Mouse (Mus musculus): ENCODE results near the gene Gnb1l. TPM values are rescaled to one million over a fixed set of nuclear protein-coding genes. Genes with fewer than 3 reads are reported as not detected.

The Gnb1l gene
- polyA plus RNA-seq, 1 experiment, result 6.6 TPM

DNA sequence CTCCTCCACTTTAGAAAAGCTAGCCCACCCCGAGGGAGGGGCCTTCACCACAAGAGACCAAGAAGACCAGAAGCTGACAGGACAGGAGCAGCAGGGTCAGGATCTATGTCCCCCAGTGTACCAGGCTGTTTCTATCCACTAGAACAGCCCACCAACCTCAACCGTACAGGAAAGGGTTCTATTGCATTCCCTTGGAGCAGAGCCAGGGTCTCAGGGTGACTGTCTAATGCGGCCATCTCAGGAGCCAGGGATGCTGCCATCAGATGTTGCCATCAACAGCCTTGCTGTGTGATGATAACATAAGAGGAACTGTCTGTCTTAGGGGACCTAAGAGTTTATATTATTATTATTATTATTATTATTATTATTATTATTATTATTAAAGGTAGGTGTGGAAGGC is 78.6 kb downstream of the Gnb1l start:
- Histone ChIP-seq H3K79me2 (ENCODE audit: control insufficient read depth, insufficient read depth) (no peaks in the 10 kb centered on the region), H3K27me3 (ENCODE audit: control insufficient read depth, insufficient read depth, insufficient read length) (no peaks in the 10 kb centered on the region), H3ac (ENCODE audit: control insufficient read depth, insufficient read length) (no peak overlapping the region), H3K4me2 (ENCODE audit: low read depth) (no peak overlapping the region), H3K36me3 (ENCODE audit: control insufficient read depth, insufficient read depth) (no peaks in the 10 kb centered on the region), H3K4me3 (no peak overlapping the region)
- no peak for TF ChIP-seq TCF12 (IDR thresholded peaks at IDR 0.05; ENCODE audit: insufficient read depth, poor library complexity, severe bottlenecking)
- no peak for TF ChIP-seq USF1 (IDR thresholded peaks at IDR 0.05; ENCODE audit: low read depth)
- TF ChIP-seq POLR2A (IDR thresholded peaks at IDR 0.05; ENCODE audit: insufficient read length, low read depth), result no peak
- TF ChIP-seq SRF (IDR thresholded peaks at IDR 0.05; ENCODE audit: control insufficient read depth, insufficient read length, low read depth), result no peak
- no peak for TF ChIP-seq POLR2AphosphoS2 (IDR thresholded peaks at IDR 0.05; ENCODE audit: insufficient read length, low read depth)
- no peak for TF ChIP-seq E2F4 (IDR thresholded peaks at IDR 0.05; ENCODE audit: insufficient read depth)
- no peak for TF ChIP-seq MYOD1 (IDR thresholded peaks at IDR 0.05; ENCODE audit: control insufficient read depth in 1 of 3, insufficient read length in 2 of 3, low read depth in 2 of 3)
- no peak for TF ChIP-seq REST (IDR thresholded peaks at IDR 0.05; ENCODE audit: insufficient read depth, insufficient read length)

DNA sequence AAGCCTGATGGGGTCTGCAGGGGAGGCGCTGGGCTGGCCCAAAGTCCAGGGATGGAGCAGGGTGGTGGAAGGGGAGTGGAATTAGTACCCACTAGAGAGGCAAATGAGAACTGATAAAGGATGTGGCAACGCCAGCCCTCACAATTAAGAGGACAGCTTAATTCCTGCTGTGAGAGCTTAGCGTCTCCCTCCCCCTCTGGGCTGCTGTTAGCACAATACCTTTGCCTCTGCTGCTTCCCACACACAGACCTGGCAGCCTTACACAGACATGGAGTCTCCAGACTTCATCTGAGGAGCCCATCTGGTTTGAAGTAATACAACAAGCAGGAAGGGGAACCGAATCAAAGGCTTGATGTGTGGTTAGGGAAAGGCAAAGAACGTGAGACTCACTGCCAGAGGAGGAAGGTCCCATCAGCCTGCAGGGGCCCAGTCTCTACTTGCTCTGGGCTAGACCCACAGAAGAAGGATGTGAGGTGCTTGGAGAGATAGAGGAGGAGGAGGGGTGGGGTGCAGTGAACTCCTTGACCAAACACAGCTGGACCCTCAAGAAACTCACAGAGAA is 79.2 kb downstream of the Gnb1l start:
- no peaks in the 10 kb centered on the region for H3K27me3 ChIP-seq (ENCODE audit: control insufficient read depth, insufficient read depth, insufficient read length)
- no peaks in the 10 kb centered on the region for H3K79me2 ChIP-seq (ENCODE audit: control insufficient read depth, insufficient read depth)

DNA sequence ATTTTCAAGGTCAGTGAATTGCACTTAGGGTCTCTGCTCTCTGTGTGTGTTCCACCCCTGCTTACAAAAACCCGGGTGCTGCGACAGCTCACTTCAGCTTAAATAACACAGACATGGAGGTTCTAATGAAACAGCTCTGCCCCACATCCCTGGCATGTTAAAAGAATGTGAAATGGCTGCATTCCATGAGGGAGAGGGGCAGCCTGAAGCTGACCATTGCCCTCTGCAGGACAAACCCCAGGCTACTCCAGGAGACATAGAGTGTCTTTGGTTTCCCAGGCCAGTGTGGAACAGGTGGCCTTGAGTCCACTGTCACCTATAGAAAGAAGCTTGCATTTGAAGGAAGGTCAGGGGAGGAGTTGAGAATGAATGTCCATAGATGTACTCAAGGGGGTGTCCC is 81.9 kb downstream of the Gnb1l start:
- Histone ChIP-seq H3K4me2 (ENCODE audit: low read depth) (no peak overlapping the region), H3K4me3 (no peak overlapping the region), H3ac (ENCODE audit: control insufficient read depth, insufficient read length) (no peak overlapping the region), H3K36me3 (ENCODE audit: control insufficient read depth, insufficient read depth) (no peaks in the 10 kb centered on the region), H3K27me3 (ENCODE audit: control insufficient read depth, insufficient read depth, insufficient read length) (no peaks in the 10 kb centered on the region), H3K79me2 (ENCODE audit: control insufficient read depth, insufficient read depth) (peaks cover 6% of the 10 kb centered on the region)
- TF ChIP-seq CEBPB (IDR thresholded peaks at IDR 0.05; ENCODE audit: insufficient read depth, poor library complexity, severe bottlenecking) (no peak), POLR2AphosphoS2 (IDR thresholded peaks at IDR 0.05; ENCODE audit: insufficient read length, low read depth) (no peak), TCF3 (IDR thresholded peaks at IDR 0.05; ENCODE audit: insufficient read length, low read depth) (no peak), MYOD1 (IDR thresholded peaks at IDR 0.05; ENCODE audit: control insufficient read depth in 1 of 3, insufficient read length in 2 of 3, low read depth in 2 of 3) (no peak), SRF (IDR thresholded peaks at IDR 0.05; ENCODE audit: control insufficient read depth, insufficient read length, low read depth) (no peak)

More for the DNA sequence above, 79.2 kb downstream of the Gnb1l start:
- TF ChIP-seq MYOG (IDR thresholded peaks at IDR 0.05; ENCODE audit: control insufficient read depth in 1 of 3, insufficient read depth in 1 of 3, insufficient read length in 2 of 3, low read depth in 2 of 3) (no peak), MAX (IDR thresholded peaks at IDR 0.05; ENCODE audit: low read depth) (no peak), USF1 (IDR thresholded peaks at IDR 0.05; ENCODE audit: low read depth) (no peak), SRF (IDR thresholded peaks at IDR 0.05; ENCODE audit: control insufficient read depth, insufficient read length, low read depth) (no peak), POLR2AphosphoS2 (IDR thresholded peaks at IDR 0.05; ENCODE audit: insufficient read length, low read depth) (no peak), POLR2A (IDR thresholded peaks at IDR 0.05; ENCODE audit: insufficient read length, low read depth) (no peak), MYOD1 (IDR thresholded peaks at IDR 0.05; ENCODE audit: control insufficient read depth in 1 of 3, insufficient read length in 2 of 3, low read depth in 2 of 3) (no peak), E2F4 (IDR thresholded peaks at IDR 0.05; ENCODE audit: insufficient read depth) (no peak), REST (IDR thresholded peaks at IDR 0.05; ENCODE audit: insufficient read depth, insufficient read length) (no peak), TCF12 (IDR thresholded peaks at IDR 0.05; ENCODE audit: insufficient read depth, poor library complexity, severe bottlenecking) (no peak), TCF3 (IDR thresholded peaks at IDR 0.05; ENCODE audit: insufficient read length, low read depth) (no peak), CEBPB (IDR thresholded peaks at IDR 0.05; ENCODE audit: insufficient read depth, poor library complexity, severe bottlenecking) (no peak)
- Histone ChIP-seq H3K4me2 (ENCODE audit: low read depth) (no peak overlapping the region), H3K36me3 (ENCODE audit: control insufficient read depth, insufficient read depth) (no peaks in the 10 kb centered on the region), H3ac (ENCODE audit: control insufficient read depth, insufficient read length) (no peak overlapping the region), H3K4me3 (no peak overlapping the region)

DNA sequence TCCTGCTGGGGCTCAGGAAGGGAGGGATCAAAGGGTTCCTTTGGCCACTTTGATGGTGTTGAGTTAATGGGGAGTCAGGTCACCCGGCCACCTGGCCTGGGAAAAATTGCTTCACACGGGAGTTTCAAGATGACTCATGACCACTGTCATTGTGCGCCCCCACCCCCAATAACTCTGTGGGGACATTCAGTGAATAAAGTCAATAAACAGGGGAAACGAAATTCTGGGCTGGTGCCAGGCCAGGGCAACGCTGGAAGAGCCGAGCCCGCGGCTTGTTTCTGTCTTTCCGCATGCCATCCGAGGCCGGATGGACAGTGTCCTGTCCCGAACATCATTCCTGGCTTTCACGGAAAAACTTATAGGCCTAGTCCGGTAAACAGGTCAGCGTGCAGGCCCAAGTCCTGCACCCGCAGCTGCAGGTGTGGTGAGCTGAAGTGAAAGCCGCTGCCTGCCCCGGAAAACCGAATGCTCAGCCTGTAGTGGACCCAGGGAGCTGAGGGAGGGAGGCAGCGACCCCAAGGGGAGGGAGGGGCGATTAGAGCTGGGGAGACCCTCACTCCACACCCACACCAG is 82.6 kb downstream of the Gnb1l start:
- Histone ChIP-seq H3K79me2 (ENCODE audit: control insufficient read depth, insufficient read depth) (peaks cover 12% of the 10 kb centered on the region), H3ac (ENCODE audit: control insufficient read depth, insufficient read length) (no peak overlapping the region), H3K27me3 (ENCODE audit: control insufficient read depth, insufficient read depth, insufficient read length) (no peaks in the 10 kb centered on the region), H3K36me3 (ENCODE audit: control insufficient read depth, insufficient read depth) (no peaks in the 10 kb centered on the region), H3K4me2 (ENCODE audit: low read depth) (no peak overlapping the region), H3K4me3 (no peak overlapping the region)
- TF ChIP-seq MYOD1 (IDR thresholded peaks at IDR 0.05; ENCODE audit: control insufficient read depth in 1 of 3, insufficient read length in 2 of 3, low read depth in 2 of 3) (no peak), TCF3 (IDR thresholded peaks at IDR 0.05; ENCODE audit: insufficient read length, low read depth) (no peak), MYOG (IDR thresholded peaks at IDR 0.05; ENCODE audit: control insufficient read depth in 1 of 3, insufficient read depth in 1 of 3, insufficient read length in 2 of 3, low read depth in 2 of 3) (no peak), REST (IDR thresholded peaks at IDR 0.05; ENCODE audit: insufficient read depth, insufficient read length) (no peak), CEBPB (IDR thresholded peaks at IDR 0.05; ENCODE audit: insufficient read depth, poor library complexity, severe bottlenecking) (no peak), USF1 (IDR thresholded peaks at IDR 0.05; ENCODE audit: low read depth) (no peak), MAX (IDR thresholded peaks at IDR 0.05; ENCODE audit: low read depth) (no peak), SRF (IDR thresholded peaks at IDR 0.05; ENCODE audit: control insufficient read depth, insufficient read length, low read depth) (no peak), POLR2A (IDR thresholded peaks at IDR 0.05; ENCODE audit: insufficient read length, low read depth) (no peak), POLR2AphosphoS2 (IDR thresholded peaks at IDR 0.05; ENCODE audit: insufficient read length, low read depth) (no peak), TCF12 (IDR thresholded peaks at IDR 0.05; ENCODE audit: insufficient read depth, poor library complexity, severe bottlenecking) (no peak), E2F4 (IDR thresholded peaks at IDR 0.05; ENCODE audit: insufficient read depth) (no peak)
